Mouse (Mus musculus) c-Kit-positive CD71-positive TER-119-positive erythroid progenitor cells, embryonic 14.5 days (primary cell): Measurements from ENCODE around the gene Katnbl1.

Experiments
- DNase-seq: peaks from one replicate; pipeline ENCODE4 v3.0.0-alpha.2; 2013; ENCODE audit warnings: low spot score

Katnbl1 gene

DNA sequence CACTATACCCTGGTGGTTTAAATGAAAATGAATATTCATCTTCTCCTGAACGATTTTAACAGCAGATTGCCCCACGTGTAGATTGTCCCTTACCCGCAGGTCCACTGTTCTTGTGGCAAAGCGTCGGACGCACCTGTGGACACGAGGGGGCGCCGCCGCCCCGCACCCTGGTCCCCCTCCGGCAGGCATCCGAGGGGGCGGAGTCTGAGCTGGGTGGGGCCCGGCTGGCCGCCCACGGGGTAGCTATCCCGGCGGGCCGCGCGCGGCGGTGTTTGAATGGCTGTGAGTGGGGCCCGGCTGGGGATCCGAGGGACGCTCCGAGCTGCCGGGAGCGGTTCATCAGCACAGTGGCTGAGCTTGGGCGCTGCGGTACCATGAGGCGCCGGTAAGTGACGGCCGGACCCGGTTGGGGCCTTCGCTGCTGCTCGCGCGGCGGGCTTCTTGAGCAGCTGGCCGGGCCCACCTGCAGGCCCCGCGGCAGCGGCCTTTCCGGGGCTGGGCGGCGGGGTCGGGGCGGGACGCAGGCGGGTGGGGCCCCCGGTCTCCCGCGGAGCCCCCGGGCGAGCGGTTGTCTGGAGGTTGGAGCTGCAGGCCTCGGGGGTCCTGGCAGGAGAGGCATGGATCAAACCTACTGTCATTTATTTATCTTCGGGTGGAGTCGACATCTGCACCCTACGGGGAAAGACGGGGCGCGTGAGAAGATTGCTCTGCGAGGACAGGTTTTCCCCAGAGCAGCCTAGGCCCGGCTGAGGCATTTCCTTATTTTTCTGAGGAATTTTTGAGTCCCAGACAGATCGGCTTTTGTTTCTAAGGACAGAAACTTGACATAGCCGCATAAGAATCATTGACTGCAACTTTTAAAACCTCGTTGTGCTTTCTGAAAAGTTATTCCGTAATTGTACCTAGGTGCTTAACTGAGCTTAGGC, at the start of gene Katnbl1:
TSS of gene Katnbl1 (plus strand) at position 239 of the 926 bp plus-strand sequence.
- peak; percentile 94 for DNase-seq

DNA sequence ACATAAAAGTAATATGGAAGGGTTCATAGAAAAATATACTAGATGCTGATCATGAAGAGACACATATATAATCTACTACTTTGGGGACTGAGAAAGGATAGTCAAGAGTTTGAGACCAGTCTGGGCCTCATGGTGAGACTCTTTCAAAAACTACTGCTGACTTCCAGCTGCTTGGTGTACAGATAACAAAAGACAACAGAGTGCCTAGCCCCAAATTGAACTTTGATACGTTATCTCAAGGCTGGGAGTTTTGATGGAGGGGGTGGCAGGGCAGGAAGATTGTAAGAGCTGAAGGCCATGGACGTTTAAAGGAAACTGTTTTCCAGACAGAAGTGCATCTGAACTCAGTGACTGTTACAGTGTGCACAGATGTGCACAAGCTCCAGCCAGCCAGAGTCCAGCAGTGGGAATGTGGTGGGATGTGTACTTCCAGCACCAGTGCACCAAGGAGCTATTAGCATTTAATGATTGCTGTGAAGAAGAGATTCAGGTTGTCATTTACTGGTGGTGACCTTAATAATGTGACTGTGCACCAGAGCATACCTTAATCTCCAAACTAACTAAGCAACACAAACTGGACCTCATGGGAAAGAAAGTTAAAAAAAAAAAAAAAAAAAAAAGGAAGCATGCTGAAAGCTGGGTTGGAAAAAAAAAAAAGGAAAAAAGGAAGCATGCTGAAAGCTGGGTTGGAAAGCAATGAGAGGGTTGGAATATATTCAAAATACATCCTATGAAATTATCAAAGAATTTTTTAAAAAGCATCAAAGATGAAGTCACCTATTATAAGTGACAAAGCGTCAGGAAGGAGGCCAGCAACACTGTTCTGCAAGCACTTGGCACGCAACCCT, 46.7 kb upstream of the Katnbl1 start:
- no peak for DNase-seq

DNA sequence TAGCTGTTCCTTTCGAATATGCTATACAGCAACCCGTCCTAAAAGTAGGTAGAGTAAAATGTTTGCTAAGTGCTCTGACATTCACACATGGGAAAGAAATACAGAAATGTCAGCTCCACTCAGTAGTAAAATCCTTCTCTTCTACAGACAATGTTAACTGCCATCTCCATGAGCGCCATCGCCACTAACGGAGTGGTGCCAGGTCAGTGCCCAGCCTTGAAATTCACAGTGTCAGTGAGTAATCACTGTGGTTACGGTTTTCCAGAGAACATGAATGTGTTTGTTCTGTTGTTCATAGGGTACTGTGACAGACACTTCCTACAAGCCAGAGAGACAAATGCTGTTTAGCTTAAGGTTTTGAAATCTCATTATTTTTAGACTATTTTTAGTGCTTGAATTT, 41.8 kb upstream of the Katnbl1 start:
- DNase-seq: no peak

DNA sequence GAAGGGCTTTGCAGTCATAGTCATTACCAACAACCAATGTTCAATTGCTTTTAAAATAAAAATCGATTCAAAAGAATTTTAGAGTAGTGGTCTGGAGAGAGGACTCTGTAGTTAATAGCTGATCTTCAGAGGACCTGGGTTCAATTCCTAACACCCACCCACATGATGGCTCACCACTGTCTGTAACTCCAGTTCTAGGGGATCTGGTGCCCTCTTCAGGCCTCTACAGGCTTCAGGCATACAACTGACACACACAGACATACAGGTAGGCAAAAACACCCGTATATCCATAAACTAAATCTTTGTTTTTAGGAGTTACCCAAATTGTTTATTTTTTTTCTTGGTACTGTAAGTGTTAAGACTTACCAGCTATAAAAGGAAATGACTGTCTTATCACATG, 39.3 kb upstream of the Katnbl1 start:
- no peak for DNase-seq

DNA sequence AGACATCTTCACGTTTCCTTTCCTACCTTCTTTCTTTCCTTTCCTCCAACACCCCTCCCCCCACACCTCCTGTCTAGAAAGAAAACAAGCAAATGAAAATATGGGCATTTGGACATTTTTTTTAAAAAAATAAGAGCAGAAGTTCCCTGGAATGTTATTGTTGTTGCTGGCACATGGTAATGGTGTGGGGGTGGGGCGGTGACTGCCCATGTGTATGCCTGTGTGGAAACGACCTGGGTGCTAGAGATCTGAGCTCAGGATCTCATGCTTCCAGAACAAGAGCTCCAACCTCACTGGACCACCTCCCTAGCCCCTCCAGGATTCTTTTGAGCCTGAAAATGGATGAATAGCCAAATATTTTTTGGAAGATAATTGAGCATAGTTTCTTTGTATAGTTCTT, 37.9 kb upstream of the Katnbl1 start:
- no peak for DNase-seq

DNA sequence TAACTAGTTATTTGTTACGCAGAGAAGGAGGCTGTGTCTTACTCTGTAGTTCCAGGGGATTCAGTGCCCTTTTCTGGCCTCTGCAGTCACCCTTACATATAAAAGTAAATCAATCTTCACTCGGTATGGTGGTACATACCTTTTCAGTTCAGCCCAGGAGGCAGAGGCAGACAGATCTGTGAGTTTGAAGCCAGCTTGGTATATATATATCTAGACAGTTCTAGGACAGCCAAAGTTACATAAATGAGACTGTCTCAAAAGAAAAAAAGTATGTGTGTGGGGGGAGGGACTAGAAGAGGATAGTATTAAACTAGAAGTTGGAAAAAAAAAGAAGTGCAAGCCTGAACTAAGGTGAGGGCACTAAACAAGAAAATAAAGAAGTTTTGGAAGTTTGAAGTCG, 30.8 kb upstream of the Katnbl1 start:
- DNase-seq: no peak

DNA sequence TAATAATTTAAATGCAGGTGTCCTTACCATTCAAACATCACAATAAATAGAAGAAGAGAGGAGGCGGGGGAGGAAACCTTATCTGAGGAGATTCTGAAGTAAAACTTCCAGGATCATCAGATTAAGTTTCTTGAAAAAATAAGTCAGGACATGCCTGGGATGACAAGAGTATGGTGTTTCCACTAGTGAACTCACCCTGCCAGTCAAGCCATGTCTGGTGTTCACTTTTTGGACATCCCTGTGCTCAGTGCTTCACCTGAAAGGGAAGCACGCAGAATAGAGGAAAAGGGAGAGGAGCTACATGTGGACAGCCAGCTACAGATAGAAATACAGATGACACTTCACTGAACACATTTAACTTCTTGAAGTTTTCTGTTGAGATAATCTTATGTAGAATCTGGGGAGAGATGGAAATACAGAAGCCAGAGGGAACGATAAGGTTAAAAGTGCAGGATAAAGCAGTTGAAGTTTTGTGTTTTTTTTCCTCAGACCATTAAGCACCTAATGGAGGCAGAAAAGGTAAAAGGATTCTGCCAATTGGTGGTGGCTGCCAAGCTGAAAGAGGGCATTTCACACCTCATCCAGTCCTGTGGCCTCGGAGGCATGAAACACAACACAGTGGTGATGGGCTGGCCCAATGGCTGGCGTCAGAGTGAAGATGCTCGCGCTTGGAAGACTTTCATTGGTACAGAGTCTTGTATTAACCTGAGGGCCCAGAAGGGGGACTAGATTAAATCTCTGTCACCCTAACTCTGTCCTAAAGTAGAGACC, 25.1 kb upstream of the Katnbl1 start:
- no peak for DNase-seq

DNA sequence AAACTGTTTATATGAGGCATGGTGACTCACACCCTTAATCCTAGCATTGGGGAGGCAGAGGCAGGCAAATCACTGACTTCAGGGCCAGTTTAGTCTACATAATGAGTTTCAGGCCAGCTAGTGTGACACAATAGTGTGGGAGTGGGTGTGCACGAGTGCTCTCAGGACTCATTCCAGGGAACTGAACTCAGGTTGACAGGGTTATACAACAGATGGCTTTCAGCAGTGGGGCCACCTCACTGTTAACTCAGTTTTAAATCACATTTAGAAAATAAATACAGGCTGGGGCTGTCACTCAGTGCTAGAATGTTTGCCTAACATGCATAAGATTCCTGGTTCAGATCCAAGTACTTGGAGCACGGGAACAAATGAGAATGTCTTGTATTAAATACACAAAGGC, 19.4 kb upstream of the Katnbl1 start:
- DNase-seq: no peak

DNA sequence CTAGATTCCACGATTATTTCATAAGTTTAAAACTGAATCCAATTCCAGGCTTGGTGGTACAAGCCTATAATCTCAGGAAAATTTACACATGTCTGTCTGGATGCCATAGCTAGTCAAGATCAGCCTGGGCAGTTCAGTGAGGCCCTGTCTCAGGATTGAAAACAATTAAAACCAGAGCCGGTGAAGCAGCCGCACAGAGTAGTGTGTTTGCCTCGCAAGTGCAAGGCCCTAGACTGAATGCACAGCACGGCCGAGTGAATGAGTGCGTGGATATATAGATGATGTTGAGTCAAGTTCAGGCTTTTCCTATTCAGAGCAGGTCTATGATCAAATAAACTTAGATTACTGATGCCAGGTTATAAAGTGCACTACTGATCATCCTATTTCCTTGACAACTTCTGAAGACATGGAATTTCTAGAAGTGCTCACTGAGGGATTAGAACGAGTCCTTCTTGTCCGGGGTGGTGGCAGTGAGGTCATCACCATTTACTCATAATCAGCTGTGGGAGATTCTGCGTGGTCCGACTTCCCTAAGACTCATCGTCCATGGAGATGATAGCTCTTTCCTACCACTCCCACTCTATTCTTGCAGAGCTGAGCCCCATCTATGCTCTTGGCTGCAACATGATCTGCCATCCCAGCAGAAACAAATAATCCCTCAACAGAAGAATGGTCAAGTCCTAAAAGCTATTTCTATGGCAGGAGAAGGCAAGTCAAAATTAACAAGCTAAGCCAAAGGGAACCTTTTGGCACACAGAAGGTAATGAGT, 18.8 kb upstream of the Katnbl1 start:
- no peak for DNase-seq

DNA sequence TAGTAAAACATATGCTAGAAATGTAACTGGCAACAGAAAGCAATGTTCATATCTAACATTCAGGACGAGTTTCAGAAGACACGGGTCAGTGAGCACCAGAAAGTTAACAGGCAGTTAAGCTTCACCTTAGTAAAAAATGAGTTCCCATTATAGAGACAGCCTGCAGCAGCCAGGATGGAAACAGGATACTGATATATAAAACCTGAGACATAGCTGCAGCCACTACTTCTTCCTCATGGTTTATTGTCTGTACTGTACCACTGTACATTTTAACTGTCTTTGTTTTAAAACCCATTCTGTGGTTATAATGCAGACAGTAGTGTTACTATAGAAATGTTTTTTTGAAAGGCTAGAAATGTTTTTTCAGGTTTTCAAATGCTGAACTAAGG, 18.2 kb upstream of the Katnbl1 start:
- DNase-seq: no peak

DNA sequence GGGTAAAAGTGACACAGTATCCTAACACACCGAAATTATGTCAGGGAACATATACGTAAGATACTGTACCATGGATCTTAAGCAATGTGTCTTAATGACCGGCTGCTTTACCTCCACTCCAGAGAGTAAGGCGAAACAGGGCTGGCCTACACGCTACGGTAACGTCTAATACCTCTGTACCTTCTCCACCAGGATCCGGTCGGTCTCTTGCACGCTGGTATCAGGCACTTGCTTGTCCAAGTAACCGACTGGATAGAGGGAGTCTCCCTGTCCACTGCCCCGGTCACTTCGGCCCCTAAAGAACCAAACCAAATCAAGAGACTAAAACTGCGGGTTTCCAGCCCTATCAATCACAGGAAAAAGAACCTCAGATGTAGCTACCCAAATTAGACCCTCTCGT, 11.8 kb upstream of the Katnbl1 start:
- DNase-seq: no peak

DNA sequence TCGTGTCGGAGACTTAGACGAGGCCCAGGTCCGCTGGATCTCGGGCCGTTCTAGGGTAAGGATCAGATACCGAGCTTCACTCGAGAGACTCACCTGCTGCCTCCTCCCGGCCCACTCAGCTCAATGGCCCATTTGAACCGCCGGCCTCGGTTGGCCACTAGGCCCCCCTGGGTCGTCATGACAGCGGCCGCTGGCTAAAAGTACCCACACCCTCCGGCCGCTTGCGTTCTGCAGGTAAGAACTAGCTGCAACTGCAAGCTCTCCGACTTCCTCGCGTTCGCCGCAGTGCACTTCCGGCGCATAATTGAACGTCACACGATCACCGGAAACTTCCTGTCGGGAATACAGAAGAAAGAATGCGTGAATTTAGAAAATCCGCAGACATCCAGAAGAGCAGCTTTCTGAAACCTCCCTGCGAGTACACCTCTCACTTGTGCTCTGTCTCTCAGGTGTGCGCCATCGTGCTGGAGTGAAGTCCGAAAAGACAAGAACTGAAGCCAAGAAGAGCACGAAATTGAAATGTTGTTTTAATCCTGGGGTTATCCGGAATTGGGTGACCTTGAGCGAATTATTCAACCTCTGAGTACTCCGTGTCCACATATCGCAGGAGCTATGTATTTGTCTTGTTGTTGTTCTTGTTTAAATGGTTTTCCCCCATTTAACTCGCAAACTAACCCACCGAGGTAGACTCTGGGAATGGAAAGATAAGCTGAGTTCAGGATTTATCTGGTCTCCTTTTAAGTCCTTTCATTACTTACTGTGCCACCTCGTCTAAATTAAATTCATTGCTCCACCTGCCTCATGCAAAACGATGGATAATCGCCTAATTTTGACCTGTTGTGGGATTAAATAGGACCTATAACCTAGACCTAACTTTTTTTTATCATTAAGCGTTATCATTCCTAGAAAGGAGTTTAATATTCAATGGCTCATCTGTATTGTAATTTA, 11.0 kb upstream of the Katnbl1 start, which contains the start of gene Emc4:
TSS of gene Emc4 (minus strand) at position 302 of the 948 bp plus-strand sequence.
- peak; percentile 90 for DNase-seq

DNA sequence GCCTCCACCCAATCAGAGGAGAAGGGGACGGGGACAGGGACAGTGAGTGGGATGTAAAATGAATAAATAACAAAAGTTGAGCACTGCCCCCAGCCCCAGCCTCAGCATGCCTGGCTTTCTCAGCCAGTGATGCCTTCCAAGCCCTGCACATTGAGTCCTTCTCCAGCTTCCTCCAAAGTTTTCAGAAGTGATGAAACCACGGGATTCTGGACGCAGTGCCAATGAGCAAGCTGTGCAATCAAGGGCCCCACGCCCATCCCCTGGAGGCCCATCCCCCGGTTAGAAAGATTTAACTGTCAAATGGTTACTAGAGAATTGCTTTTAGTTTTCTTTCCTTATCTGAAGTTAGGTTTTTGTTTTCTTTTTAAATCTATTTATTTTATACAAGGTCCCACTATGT, 9.1 kb upstream of the Katnbl1 start:
- no peak for DNase-seq

DNA sequence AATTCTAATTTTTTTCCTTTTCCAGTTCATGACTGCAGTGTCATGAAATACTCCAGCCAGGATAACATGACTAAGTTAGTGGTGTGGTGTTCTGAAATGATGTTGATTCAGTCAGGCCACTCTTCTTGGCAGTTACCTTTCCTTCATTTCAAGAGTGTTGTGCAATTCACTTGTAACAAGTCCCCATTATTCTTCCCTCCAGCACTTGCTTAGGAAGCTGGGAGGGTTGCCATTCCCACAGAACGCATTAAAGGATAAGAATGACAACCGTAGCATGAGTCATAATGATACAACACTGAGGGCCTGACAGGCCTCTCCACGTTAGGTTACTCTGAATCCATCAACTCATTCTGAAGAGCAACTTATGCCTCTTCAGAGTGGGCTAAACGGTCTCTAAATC, 5.9 kb upstream of the Katnbl1 start:
- no peak for DNase-seq

DNA sequence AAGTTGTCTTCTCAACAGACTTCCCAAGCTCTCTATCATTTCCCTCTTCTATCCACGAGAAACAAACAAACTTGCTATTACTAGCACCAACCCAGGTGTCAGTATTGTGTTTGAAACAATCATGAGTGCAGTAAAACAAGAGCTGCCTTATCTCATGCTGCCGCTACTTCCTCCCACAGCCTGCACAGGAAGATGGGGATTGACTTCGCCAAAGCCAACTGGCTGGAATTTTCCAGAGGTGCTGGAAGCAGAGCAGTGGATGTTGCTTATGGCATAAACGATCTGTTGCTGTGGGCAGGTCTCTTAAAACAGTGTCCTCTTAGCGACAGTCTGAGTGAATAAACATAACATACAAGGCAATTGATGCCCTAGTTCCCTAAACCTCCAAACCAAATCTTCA, 4.4 kb upstream of the Katnbl1 start:
- DNase-seq: no peak

DNA sequence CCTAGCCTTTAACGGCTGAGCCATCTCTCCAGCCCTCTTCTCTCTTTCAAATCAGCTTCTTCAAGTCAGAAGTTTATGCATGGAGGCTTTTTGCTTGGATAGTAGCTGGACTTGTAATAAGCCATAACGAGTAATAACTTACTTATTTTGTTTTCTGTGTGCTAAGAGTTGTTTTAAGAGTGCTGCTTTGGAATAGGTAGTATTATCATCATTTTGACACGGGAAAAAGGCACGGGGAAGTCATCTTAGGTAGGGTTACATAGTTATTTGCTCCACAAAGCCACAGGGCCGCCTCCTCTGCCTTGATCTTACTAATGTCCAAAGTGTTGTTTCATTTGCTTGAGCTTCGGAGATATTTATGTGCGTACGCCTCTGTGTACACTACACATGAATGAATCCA, 1.1 kb downstream of the Katnbl1 start:
- peak; percentile 22 for DNase-seq

DNA sequence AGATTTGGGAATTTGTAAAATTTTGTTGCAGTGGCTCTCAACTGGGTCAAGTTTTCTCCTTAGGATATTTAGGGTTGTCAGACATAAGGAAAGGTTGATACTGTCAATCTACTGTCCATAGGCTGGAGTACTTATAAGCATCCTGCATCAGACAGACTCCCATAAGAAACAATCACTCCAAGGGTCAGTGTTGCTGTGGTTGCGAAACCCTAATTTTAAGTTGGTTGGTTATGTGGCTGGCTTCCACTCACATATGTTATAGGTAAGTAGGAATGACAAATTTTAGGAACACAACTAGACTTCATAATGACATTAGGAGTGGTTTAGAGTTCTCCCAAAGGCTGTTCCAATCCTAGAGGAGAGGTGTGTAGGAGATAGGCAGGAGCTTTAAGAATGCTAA, 2.2 kb downstream of the Katnbl1 start:
- DNase-seq: no peak

DNA sequence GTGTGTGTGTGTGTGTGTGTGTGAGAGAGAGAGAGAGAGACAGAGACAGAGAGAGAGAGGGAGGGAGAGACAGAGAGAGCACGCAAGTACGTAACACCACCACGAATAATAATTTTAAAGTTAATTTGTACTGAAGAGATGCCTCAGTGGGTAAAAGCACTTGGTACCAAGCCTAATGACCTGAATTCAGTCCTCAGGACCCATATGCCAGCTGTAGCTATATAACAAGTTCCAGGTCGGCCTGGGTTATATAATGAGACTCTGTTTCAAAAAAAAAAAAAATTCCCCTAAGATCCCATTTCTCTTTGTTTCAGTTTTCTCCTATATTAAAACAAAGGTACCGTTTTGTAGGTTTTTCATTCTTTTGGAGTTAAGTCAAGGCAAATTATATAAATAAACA, 11.8 kb downstream of the Katnbl1 start:
- DNase-seq: no peak

DNA sequence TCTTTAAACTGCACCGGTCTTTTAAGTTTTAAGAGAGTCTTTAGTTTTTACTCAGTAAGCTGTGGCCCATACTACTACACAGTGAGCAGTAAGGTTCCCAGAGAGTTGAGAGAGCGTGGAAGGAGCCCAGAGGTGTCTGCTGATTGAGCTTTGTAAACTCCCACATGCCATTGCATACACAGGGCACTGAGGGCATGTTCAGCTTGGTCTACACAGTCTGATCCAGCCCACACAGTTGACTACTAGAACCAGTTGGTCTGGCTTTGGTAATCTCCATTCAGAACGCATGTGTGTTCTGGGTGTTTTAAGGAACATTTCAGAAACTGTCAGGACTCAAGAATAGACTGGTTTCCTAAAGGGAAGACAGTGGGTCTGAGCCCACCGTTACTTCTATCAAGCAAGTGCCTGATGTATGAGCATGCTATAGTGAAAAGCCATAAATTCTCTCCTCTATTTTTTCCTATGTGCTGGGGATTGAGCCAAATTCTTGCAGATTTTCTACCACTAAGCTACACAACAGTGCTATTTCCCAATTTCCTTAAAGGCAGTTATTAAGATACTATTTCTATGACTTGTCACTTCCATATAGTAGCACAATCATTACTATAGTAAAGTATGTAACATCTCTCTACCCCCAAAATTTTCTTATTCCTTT, 12.5 kb downstream of the Katnbl1 start:
- DNase-seq: no peak

DNA sequence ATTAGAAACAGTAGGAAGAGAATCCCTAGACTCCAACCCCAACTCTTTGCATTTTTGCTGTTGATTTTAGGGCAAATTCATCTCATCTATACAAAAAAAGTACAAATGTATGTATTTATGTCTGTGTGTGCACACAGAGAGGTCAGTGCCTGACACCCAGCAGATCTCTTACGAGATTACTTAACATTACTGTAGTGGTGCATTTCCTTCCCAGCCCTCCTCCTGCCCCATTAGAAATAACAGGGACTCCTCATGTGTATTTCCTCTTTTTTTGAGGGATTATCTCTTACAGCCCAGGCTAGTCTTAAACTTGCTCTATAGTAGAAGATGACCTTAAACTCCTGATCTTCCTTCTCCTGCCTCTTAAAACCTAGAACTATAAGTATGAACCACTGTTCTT, 13.7 kb downstream of the Katnbl1 start:
- no peak for DNase-seq
